Mouse (Mus musculus) cerebellum, adult 18-20 months (tissue): ENCODE results near the gene Copg2.
"Not testable (repeated sequence)": the region's sequence is repeated elsewhere in the genome, so short reads cannot be mapped to it uniquely, and the experiment has no call there.

Source experiments
- DNase-seq, 2 experiments: peaks; one replicate each; pipeline ENCODE4 v3.0.0; 2021

The Copg2 gene

GRCm38 (mm10) chr6:30805053-30805752, 91.4 kb downstream of the Copg2 start:
- no peak for DNase-seq

GRCm38 (mm10) chr6:30804389-30805052, 92.1 kb downstream of the Copg2 start:
- DNase-seq: peak; percentile 28 to 29

- DNase-seq: not testable (repeated sequence)
Measured at GRCm38 (mm10) chr6:30802915-30803314, 93.7 kb downstream of the Copg2 start.

DNA sequence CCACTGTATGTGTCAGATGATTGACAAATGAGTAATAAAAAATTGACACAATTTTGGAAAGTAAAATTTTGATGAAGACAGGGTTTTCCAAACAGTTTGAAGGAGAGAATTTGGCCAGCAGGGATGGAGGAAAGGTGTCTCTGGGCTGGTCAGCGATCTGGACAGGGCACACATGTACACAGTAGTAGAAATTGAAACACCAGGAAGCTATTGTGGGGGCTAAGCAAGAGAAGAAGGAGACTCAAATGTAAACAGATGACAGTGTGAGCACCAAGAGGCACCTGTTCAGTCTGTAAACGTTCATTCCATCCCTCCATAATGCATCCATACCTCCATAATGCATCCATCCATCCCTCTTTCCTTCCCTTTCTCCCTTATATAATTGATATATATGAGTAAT, 145.4 kb downstream of the Copg2 start:
- no peak for DNase-seq

- DNase-seq: no peak
Measured at GRCm38 (mm10) chr6:30750482-30750881, 146.1 kb downstream of the Copg2 start.

DNA sequence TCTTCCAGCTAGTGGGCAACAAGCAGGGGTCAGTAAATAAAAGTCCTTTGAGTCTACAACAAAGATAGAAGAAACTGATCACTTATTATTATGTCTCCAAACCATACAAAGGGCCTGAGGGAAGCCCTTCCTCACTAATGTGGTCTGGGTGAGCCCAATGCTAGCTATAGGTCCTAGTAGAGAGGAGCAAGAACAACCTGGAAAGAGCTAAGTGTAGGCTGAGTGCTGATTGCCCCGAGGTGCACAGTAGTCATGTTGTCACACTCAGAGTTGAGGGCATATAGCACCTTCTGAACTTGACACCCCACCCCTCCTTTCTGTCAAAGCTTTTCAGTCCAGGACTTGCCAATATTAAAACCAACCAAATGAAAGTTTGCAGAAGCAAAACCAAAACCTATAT, 146.7 kb downstream of the Copg2 start:
- no peak for DNase-seq

- no peak for DNase-seq
Measured at GRCm38 (mm10) chr6:30749042-30749689, 147.4 kb downstream of the Copg2 start.

- DNase-seq: no peak
Measured at GRCm38 (mm10) chr6:30748358-30748910, 148.2 kb downstream of the Copg2 start.

DNA sequence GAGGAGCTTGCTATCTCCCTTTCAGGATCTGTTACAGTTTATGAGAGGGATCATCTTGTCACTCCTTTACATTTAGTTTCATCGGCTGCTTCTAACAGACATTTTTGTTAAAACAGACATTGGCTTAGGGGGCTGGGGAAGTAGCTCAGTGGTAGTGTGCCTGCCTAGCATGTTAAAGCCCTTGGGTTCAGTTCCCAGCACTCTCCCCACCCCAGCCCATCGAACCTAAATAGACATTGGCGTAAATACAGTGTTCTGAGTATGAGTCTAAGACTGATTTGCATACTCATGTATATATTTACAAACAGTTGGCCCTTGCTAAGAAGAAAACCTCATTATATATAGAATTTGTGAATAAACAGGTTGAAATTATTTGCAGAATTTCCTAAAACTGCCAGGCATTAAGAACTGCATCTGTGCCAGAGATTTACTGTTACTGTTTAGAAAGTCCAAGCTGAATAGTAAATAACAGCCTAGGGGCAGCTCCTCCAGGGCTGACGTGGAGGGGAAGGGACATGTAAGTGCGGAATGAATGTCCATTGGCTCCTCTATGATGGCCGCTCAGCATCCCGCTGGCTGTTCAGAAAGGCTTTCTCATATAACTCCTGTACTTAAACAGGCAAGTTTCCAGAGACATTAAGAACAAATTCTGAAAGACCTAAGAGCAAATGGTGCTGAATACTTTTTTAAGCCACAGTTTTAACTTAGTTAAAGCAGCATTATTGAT, 148.8 kb downstream of the Copg2 start:
- DNase-seq: no peak

DNA sequence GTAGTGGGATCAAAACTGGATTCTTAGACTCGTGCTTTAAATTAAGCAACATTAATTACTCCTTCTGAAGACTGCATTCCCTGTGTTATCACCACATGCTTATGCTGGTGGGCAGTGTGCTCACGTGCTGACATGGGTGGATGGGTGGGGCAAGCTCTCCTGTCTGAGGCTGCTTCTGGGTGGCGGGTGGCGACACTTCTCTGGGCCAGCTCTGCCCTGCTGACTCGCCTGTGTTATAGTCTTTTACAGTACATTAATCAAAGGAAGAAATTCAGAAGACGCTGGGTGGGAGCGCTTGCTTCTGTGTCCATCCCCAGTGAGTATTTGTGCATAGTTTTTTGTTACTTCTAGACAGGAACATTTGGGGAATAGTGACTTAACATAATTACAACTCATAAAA, 151.0 kb downstream of the Copg2 start:
- no peak for DNase-seq

- no peak for DNase-seq
Measured at GRCm38 (mm10) chr6:30744846-30745245, 151.7 kb downstream of the Copg2 start.

GRCm38 (mm10) chr6:30739177-30739747, 157.3 kb downstream of the Copg2 start:
- peak; percentile 40 to 49 for DNase-seq

GRCm38 (mm10) chr6:30738464-30739006, 158.1 kb downstream of the Copg2 start:
- peak in 1 of 2 experiments; percentile 34 for DNase-seq

GRCm38 (mm10) chr6:30737548-30738463, 158.8 kb downstream of the Copg2 start:
- peak; percentile 76 to 83 for DNase-seq

DNA sequence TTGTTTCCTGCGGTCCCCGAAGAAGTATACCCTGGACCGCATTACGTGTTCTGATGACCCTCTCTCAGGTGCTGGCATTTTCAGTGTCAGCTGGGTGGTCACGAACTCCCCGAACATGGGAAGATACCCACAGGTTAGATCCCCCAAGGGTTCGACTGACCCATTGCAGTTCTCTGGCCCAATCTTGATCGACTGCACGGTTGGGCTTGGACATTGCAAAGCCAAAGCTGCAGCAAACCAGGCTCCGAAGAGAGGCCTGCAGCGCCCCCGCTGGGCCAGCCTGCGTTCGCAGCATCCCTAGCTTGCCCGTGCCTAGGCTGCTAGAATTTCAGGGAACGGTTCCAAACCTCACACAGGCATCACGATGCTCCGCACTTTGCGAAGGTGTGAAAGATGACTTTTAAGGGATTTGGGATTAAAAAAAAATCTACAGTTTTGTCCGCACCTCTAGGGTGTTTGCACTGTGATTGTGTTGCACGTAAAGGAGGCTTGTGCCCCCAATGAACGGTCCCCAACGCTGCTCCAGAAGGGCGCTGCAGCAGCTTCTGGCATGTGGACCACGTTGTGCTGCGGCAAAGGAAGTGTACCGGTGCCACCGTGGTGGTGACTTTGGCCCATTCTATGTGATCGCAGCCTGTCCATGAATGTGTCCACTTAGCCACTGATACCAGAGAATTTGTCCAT, 159.6 kb downstream of the Copg2 start:
- peak; percentile 73 for DNase-seq

DNA sequence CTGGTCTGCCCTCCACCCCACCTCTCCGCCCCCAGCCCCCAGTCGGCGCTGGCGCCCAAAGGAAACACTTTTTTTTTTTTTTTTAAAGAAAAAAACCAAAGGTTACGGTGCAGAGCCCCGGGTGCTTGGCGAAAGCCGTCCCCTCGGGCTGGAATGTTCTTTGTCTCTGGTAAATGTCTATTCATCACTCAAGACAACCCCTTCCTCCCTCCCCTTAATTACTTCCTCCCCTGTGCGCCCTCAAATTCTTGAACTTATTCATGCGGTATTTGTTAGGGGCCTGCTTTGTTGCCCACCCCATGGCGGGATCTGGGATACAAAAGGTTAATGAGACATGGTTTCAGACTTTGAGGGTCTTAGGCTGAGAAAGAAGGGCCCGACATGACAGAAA, 160.2 kb downstream of the Copg2 start:
- DNase-seq: no peak

DNA sequence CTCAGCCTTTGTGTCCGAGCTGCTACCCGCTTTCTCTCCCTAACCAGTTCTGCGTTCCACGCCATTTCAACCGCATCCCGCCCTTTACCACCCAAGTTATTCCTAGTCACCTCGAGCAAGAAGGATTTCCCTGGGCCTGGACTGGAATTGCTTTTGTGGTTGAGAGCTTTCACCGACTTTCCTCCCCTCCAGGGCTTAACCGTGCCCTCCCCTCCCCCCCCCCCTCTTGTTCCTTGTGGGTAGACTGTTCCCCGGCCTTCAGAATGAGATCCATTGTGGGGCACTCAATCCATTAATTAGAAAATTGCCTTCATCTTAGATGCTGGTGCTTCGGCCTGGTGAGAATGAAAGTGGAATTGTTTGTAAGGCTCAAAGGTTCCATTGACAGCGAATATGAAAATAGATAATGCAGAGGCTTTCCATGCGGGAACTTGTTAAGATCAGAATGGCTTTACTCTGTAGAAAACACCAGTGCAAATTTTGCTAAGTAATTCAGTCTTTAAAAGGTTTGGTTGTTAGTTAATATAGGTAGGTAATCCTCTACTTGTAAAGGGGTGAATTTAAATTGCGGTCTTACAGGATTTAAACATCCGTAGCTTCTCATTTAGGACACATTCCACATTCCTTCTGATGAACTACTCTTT, 160.7 kb downstream of the Copg2 start:
- DNase-seq: no peak

GRCm38 (mm10) chr6:30734988-30735727, 161.4 kb downstream of the Copg2 start:
- DNase-seq: no peak

- no peak for DNase-seq
Measured at GRCm38 (mm10) chr6:30734465-30734864, 162.1 kb downstream of the Copg2 start.
